Mouse (Mus musculus): ENCODE measurements at regions not wholly inside any gene's neighbourhood (a gene's known extent, or its start where the extent isn't known, plus 50 kb on each side); places are given as distances from the start of the nearest gene placed in this dataset.

GRCm38 (mm10) chr4:71663397-71663796, 94.4 kb downstream of the Gm11232 start:
- no peak for DNase-seq (ENCODE audit: low read depth)

DNA sequence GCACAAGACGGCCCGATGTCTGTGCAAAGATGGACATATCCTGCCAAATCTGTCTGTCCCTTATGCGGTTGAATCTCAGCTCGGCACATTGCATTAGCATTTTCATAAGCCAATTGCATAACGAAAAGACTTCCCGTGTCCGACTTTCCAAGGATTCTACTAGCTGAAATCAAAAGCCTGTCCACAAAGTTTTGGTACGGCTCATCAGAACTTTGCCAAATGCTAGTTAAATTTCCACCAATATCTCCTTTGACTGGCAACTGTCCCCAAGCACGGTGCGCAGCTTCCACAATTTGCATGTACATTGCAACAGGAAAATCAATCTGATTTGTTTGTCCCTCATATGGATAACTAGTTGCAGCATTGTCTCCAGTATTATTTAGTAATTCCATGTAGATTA, 117.2 kb downstream of the Gm11232 start:
- DNase-seq (ENCODE audit: low read depth): no peak

DNA sequence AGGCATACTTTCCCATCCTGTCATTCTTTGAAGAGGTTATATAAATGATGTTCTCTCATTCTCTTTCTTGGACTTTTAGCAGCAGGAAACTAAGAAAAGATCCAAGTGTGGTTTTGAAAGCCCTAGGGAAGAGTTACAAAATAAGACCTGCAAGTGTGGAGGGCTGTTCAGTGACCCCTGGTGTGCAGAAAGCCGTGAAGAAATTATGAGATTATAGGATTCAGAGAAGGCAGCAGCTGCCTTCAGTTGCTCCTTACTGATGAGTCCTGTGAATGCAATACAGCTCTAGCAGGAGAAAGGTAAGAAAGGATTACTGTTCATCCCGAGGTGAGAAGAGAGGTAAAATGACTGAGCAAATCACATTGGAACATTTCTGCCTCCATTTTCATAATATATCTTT, 130.7 kb downstream of the Gm11232 start:
- DNase-seq (ENCODE audit: low read depth): no peak

GRCm38 (mm10) chr4:71626626-71627025, 131.1 kb downstream of the Gm11232 start:
- no peak for DNase-seq (ENCODE audit: low read depth)

DNA sequence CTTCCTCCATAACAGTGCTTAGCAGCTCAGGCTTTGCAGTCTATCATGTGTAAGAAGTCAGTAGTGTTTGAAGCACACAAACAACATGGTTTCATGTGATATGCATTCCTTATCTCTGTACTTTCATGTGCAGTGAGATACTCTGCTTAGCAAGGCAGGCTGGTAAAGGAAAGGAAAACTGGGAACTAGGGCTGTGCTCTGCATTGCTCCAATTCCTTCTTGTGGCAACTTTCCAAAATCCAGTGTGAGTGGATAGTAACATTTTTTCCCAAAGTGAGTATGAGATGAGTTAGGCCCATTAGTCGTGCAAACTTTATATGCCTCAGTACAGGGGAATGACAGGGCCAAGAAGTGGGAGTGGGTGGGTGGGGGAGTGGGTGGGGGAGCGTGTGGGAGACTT, 133.0 kb downstream of the Gm11232 start:
- DNase-seq (ENCODE audit: low read depth): no peak

DNA sequence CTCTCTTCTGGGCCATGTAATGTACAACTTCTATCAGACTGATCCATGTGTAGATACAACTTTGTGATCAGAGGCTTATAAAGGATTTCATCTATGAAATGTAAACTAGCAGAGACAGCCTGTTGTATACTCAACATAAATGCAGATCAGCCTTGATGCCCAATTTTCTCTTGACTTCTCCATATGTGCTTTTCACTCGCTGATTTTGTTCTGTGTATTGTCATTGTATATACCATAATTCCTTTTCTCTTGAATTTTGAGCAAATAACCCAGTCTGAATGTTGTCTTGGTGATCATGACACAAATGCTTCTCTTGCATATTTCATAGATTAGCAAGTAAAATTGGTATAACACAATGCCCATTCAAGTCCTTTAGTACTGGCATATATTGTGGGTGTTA, 144.0 kb downstream of the Gm11232 start:
- DNase-seq (ENCODE audit: low read depth): no peak

DNA sequence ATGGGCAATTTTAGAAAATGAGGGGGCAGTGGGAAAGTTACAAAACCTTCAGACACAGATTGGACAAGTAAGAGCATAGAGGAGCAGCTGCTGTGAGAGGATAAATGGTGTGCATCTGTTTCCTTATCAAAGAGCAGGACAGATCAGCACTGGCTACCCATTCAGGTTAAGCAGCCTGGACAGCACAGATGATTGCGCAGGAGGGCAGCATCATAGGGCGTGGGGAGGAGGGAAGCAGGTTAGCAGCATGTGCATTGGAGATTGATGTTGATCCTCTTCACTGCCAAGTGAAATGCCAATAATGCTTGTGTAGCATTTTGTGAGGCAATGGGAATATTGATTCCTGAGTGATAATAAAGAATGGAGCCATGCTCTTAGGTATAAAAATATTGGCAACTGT, 171.9 kb downstream of the Gm11232 start:
- DNase-seq (ENCODE audit: low read depth): no peak

DNA sequence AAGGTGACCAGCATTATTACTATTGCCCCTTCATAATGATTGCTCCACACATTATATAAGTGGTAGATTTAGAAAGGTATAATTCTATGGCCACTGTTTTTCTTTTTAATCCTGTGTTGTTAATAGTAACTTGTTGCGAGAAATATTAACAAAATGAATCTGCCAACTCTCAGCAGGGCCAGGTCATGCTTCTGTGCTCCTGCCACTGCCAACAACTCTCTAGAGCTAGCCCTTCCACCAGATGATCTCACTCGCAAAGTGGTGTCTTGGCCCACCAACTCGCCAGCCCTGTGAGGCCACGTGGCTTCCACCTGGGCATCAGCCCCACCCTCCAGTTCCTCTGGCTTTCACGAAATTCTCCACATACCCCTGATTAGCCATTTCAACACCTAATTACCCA, 197.1 kb downstream of the Gm11232 start:
- no peak for DNase-seq (ENCODE audit: low read depth)

DNA sequence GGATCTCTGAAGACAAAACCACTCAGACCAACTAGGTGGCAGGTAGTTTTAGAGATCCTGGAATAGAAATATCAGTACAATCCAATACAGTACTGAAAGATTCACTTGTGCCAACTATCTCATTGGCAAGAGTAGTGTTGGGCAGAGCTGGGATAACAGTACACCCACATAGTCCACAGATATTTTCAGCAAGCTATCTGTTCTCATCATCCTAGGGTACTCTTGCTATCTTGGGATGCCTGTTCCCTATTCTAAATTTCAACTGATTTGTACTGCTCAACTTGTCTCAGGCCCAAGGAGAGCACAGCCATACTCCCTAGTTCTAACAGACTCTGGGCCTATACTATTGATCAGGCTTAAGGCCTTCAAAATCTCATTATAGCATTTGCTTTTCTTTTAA, 218.6 kb downstream of the Gm11232 start:
- DNase-seq (ENCODE audit: low read depth): no peak

GRCm38 (mm10) chr4:71537971-71538370, 219.8 kb downstream of the Gm11232 start:
- no peak for DNase-seq (ENCODE audit: low read depth)

GRCm38 (mm10) chr4:71524255-71524970, 233.4 kb downstream of the Gm11232 start:
- DNase-seq (ENCODE audit: low read depth): no peak

- DNase-seq (ENCODE audit: low read depth): no peak
Observed at GRCm38 (mm10) chr4:71520751-71521150, 237.0 kb downstream of the Gm11232 start.

DNA sequence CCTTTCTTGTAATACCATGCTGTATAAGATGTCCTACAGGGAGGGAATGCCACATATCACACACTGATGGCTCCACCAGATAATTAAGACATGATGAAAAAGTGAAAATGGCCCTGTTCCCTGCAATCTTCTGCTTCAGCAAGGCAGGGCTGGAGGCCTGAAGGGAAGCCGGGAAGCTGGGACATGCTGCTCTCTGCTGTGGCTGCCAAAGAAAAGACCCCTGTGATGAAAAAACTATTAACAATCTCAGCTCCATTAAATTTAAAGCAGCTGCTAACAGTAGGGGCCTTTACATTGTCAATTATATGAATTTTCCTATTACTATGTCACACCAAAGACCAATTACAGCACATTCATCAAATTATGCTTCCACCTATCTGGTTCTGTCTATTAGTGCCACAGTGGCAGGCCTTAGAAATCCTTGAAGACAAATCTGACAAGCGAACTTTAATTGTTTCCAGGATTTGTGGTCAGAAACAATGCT, 239.8 kb downstream of the Gm11232 start:
- no peak for DNase-seq (ENCODE audit: low read depth)

DNA sequence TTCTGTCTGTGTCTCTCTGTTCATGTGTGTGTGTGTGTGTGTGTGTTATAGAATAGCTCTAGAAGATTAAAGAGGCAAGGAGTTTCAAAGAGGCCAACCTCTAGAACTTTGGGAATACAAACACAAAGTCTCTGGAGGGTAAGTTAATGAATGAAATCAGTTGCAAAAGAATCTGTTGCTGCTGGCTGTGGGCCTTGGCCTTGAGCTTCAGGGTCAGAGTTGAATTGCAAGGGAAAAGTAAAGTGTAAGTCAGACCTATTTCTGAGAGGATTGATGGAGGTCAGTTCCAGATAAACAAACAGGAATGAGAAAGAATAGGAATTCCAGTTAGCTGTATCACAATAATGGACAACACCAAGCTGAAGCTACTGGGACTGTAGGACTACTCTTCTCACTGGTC, 250.9 kb downstream of the Gm11232 start:
- DNase-seq (ENCODE audit: low read depth): no peak

- DNase-seq (ENCODE audit: low read depth): no peak
Observed at GRCm38 (mm10) chr4:71489788-71490187, 268.0 kb downstream of the Gm11232 start.

- DNase-seq (ENCODE audit: low read depth): no peak
Observed at GRCm38 (mm10) chr4:71488663-71489161, 269.1 kb downstream of the Gm11232 start.

- no peak for DNase-seq (ENCODE audit: low read depth)
Observed at GRCm38 (mm10) chr4:71488059-71488458, 269.7 kb downstream of the Gm11232 start.

GRCm38 (mm10) chr4:71480960-71481359, 276.8 kb downstream of the Gm11232 start:
- DNase-seq (ENCODE audit: low read depth): no peak

- DNase-seq (ENCODE audit: low read depth): no peak
Observed at GRCm38 (mm10) chr4:71470580-71470979, 287.2 kb downstream of the Gm11232 start.

- DNase-seq (ENCODE audit: low read depth): no peak
Observed at GRCm38 (mm10) chr4:71454811-71455210, 303.0 kb downstream of the Gm11232 start.

DNA sequence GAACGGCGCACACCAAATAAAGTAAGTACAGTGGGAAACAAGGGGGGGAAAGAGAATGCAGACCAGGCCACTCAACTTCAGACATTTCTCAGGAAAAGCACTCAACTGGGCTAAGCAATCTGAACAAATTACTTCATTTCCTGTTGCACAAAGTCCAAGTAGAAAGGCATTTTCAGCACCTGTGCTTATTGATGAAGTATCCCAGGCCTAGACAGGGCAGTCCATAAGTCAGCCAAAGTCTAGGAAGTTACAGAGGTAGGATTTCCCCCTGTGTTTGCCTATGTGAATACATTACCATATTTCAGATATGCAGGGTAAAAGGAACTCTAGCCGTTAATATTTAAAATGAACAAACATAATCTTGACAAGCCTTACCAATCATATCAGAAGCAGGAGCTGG, 304.3 kb downstream of the Gm11232 start:
- no peak for DNase-seq (ENCODE audit: low read depth)

- DNase-seq (ENCODE audit: low read depth): no peak
Observed at GRCm38 (mm10) chr4:71446461-71446860, 311.3 kb downstream of the Gm11232 start.

DNA sequence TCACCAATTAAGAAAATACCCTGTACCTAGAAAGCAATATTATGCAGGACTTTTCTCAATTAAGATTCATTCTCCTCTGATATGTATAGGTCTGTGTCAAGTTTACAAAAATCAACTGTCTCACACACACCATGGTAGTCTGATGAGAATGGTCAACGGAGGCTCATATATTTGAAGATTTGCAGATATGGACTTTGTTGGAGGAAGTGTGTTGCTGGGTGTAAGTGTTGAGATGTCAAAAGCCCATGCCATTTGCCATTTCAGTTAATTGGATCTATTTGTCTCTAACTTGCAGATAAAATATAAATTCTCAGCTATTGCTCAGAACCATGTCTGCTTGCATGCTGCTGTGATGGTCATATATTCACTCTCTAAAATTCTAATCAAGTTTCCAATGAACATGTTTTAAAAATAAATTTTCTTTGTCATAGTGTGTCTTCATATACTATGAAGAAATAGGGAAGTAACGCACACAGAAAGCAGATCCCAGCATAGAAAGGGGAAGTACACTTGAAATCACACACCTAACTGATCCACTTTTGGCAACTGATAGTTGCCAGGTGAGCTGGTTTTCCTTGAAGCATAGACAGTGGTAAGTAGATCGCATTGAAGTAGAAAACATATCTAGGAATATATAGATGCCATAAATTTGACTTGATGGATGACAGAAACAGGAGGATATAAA, 326.4 kb downstream of the Gm11232 start:
- DNase-seq (ENCODE audit: low read depth): no peak
